Mouse (Mus musculus) heart, postnatal 36 days (tissue): Measurements from ENCODE around the gene Olfr1423. TPM values are rescaled to one million over a fixed set of nuclear protein-coding genes. Genes with fewer than 3 reads are reported as not detected.
"Not testable (repeated sequence)": the region's sequence is repeated elsewhere in the genome, so short reads cannot be mapped to it uniquely, and the experiment has no call there.

Experiments
- DNase-seq, 2 experiments: peaks; one replicate each; pipeline ENCODE4 v3.0.0; 2021 to 2022
- intact Hi-C: fragments of 180-260 bp; cut with DNase I; formaldehyde crosslinking; loops from one replicate; pipeline ENCODE4 v1.15.1; 2025
- total RNA-seq, 2 experiments: library from RNA; stranded (reverse); gene quantifications; 2 replicates each; pipeline ENCODE4 v1.2.3; 2021

The Olfr1423 gene
- total RNA-seq, 2 experiments from 2014 or later = not detected

DNA sequence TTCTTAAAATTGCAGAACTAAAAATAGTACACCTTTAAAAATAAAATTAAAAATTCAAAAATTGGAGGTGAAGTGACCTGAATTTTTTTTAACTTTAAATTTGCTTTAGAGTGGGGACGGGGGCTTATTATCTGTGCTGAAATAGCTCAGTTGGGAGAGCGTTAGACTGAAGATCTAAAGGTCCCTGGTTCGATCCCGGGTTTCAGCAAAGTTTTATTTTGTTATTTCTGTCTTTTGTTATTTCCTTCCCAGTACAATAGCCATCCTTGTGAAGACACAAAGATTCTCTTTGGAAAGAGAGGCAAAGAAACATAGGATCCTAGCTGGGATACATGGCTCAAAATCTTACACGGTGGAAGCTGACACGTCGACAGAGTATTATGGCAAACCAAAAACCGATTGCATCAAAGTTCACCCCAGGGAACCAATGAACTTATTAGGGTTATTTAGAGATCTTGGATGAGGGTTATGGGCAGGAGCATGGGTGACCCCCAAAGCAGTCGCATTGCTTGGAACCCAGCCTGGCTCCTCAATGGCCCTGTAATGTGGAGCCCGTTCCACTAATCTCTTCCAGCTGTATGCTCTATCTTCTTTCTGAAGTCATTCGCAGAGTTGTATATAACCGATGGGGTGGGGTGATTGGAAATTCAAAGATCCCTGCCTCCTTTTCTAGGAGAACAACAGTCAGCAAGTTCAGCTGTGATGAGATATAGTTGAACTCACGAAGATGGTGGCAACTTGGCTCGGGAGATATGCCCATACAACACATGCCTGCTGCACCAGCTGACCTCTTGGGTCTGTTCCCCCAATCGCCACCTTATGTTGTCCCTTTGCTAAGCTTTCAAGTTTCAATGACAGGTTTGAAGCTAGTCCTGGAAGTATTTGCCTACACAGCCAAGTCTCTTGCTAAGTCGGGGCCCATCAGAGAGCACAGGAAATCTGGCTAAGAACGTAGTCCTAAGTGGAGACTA lies 32.4 kb downstream of the Olfr1423 start:
- DNase-seq = no peak
- intact Hi-C loops = loop anchor here (2.0 to 5.0 kb wide), 2 partner anchors 232 to 789 kb away; partner anchors contain the start of genes Lpxn and Zfp91

DNA sequence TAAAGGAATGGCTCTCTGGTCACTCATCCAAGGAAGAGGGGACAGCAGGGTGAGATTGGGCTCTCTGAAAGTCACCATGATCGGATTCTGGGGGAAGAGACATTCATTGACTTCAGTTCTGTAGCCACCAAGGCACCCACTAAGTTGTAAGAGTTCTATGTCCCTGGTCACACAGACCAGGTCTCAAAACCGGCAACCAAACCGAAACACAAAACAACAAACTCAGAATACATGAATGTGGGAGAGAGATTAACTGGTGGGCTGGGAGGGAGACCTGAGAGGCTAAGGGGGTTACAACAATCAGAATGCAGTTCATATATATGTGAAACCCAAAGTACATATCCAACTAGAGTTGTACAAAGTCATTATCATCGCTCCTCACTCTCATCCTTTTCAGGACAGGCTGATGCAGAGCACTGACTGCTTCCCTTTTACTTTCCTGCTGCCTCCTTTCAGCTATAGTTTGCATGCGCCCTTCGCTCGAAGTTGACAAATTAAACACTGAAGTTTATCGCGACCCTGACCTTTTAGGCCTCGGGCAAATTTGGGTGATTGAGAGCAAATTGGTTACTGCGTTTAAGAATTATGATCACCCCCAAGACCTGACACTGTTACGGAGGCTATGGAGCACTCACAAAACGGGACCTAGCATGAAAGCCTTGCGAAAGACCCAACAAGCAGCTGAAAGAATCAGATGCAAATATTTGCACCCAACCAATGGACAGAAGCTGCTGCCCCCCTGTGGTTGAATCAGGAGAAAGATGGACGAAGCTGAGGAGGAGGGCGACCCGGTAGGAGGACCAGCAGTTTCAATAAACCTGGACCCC lies 33.8 kb downstream of the Olfr1423 start:
- DNase-seq = peak; percentile 53

GRCm38 (mm10) chr19:12006361-12006947 lies 34.7 kb downstream of the Olfr1423 start:
- DNase-seq = no peak
- intact Hi-C loops = loop anchor here (2.0 to 5.0 kb wide), 2 partner anchors 94 to 791 kb away; partner anchors contain the start of genes Lpxn, Patl1 and Zfp91

More for the DNA sequence above, 33.8 kb downstream of the Olfr1423 start:
- intact Hi-C loops = loop anchor here (2.0 to 5.0 kb wide), 2 partner anchors 95 to 790 kb away; partner anchors contain the start of genes Lpxn, Patl1 and Zfp91

GRCm38 (mm10) chr19:12005376-12006360 lies 35.4 kb downstream of the Olfr1423 start:
- intact Hi-C loops = loop anchor here (2.0 to 5.0 kb wide), 3 partner anchors 37 to 792 kb away; partner anchors contain the start of genes Lpxn, Patl1 and Zfp91
- peak; percentile 87 to 89 for DNase-seq

DNA sequence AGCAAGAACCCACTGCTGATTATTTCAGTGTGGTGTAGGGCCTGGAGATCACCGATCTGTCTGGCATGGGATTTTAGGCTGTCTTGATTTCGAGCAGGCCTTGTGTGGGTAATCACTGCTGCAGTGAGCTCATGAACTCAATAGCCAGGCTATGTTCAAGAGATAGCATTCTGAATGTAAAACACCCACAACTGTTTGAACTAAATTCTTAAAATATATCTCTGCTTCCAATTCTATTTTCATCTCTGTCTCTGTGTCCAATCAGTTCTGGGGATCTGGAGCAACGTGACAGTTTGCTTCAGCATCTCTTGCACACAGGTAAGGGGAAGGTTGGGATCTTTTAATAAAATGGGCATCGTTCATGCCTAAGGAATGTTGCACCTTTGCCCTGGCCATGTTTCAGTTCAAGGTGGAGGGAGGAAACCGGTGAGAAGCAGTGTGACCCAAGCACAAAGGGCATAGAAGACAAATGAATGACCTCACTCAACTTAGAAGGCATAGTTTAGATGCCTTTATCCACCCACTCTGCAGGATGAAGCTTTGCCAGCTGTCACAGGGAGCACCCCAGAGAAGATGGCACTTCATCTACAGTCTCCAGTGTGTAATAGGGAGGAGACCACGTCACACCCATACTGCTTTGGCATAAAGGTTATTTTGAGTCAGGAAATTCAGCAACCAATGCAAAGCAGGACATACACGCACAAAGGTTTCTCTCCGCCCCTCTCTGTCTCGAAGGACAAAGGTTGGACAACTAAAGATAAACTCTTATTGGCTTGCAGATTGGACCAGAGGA lies 36.7 kb downstream of the Olfr1423 start:
- no peak for DNase-seq
- intact Hi-C loops = loop anchor here (2.0 to 5.0 kb wide), 2 partner anchors 36 to 793 kb away; partner anchors contain the start of genes Lpxn and Zfp91

DNA sequence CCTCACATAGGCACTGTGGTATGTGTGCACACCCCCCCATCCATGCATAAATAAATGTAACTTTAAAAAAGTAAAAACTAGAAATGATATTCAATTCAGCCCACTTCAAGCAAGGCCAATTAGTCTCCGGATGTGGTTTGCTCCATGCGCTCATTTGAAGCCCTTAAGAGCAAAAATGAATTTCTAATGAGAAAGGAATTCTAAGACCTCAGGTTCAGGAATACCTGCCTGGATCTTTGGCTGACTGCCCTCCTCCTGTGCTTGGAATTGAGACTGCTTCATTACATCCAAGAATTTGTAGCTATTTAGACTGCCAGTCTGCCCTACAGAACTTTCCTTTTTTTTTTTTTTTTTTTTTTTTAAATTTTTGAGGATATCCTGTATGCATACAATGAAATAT lies 37.5 kb downstream of the Olfr1423 start:
- intact Hi-C loops = no loop called here
- DNase-seq = no peak

- intact Hi-C loops = no loop called here
- DNase-seq = no peak
These were observed 38.3 kb downstream of the Olfr1423 start for GRCm38 (mm10) chr19:12002791-12003190.

DNA sequence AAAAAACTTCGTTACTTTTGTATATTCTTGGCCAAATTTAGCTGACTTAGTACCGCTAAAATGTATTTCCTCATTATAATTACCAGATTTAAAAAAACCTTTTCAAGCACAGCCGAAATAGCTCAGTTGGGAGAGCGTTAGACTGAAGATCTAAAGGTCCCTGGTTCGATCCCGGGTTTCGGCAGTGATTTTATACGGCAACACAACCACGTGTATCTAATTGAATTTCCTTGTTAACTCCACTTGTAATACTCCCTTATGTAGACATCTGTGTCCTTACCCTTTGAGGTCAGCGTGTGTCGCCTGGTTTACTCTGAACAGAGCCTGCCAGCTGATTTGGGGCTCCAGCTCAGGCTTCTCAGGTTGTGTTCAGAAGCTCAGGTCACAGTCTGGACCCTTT lies 39.0 kb downstream of the Olfr1423 start:
- peak; percentile 53 to 73 for DNase-seq
- intact Hi-C loops = no loop called here

DNA sequence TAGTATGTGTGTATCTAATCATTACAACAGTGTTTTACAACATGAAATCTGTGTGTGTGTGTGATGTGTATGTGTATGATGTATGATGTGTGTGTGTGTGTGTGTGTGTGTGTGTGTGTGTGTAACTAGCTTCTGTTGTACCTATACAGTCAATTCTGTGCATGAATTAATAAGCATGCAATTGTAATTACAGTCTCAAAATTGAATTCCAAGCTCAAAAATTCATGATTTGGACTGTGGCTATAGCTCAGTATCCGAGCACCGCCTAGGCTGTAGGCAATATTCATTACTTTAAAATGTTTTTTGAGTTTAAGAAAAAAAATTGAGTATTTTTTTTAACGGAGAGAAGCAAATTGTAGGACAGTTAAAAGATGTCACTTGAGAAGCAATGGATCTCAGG lies 39.4 kb downstream of the Olfr1423 start:
- intact Hi-C loops = no loop called here
- no peak for DNase-seq

GRCm38 (mm10) chr19:11995722-11996448 lies 45.2 kb downstream of the Olfr1423 start:
- intact Hi-C loops = no loop called here
- no peak for DNase-seq

DNA sequence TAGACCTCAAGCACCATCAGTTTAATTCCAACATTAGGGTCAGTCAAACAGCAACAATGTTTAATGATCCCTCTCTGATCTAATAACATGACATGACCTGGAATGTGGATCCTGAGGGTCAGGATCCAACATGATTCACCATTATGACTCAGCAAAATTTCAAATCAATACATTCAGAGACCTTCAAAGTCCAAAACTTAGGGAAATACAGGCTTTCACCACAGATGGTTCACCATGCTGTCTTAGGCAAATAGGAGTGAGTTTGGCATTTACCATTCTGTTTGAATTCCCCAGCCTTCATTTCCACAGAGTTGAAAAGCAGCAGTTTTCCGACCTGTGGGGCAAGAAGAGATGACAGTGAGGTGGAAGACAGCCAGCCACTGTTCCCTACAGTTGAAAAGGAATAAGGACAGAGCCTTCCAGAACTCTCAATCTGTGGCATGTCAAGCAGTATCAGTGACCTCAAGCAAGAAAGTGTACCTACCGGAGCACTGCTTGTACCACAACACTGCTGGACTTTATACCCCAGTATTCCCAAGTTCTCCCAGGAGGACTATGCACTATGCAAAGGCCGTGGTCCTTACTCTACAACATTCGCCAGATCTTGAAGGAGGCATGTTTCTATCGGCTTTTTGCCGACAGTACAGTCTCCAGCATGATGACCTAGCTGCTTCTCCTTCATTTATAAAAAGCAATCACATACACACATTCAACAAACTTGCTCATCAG lies 46.2 kb downstream of the Olfr1423 start:
- DNase-seq = no peak
- intact Hi-C loops = no loop called here

DNA sequence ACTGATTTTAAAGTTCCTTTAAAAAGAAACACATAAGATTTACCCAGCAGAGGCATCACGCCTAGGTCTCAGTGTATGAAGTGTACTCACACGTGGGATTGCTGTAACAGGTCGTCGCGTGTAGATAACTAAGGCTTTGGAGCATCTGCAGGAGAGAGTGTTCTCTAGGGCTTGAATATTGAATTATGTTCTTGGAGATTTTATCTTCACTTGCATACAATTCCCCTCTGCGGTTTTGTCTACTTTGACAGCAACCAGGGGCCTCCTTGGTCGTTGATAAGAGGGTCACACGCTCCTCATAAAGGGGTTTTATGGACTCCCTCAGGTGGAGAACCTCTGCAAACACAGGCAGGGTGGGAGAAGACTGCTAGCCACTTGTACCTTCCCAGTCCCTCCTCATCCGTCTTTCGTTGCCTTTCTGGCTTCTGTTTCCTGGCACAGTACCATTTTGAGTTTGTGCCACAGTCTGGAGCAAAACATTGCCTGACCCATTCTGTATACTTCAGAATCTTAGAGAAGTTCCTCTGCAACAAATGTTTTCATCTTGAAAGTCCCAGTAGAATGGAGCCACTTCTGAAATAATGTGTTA lies 48.6 kb downstream of the Olfr1423 start:
- intact Hi-C loops = no loop called here
- peak in 1 of 2 experiments; percentile 33 for DNase-seq

GRCm38 (mm10) chr19:11992034-11992433 lies 49.1 kb downstream of the Olfr1423 start:
- DNase-seq = no peak
- intact Hi-C loops = no loop called here

GRCm38 (mm10) chr19:11989334-11989733 lies 51.8 kb downstream of the Olfr1423 start:
- intact Hi-C loops = no loop called here
- no peak for DNase-seq

- DNase-seq = no peak
- intact Hi-C loops = no loop called here
These were observed 53.3 kb downstream of the Olfr1423 start for GRCm38 (mm10) chr19:11987841-11988240.

DNA sequence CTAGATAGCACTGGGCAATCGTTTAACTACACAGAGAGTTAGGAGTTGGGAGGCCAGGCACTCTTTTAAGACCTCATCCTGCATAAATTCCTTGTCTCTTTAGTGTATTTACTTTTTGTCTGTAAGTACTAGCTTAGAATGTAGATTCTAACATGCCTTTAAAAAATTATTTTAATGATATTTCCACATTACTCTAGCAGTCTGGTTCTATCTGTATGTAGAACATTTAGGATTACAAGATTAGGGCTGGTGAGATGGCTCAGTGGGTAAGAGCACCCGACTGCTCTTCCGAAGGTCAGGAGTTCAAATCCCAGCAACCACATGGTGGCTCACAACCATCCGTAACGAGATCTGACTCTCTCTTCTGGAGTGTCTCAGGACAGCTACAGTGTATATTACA lies 56.5 kb downstream of the Olfr1423 start:
- DNase-seq, intact Hi-C loops: not testable (repeated sequence)
